Mouse (Mus musculus) large intestine, adult 2 months (tissue): ENCODE results near the gene Zfp800. TPM values are rescaled to one million over a fixed set of nuclear protein-coding genes. Genes with fewer than 3 reads are reported as not detected.

ENCODE experiments used
- DNase-seq: peaks from one replicate; pipeline ENCODE4 v3.0.0-alpha.2; 2012; ENCODE audit warnings: low read depth, low spot score
- whole genome bisulfite sequencing: fragments of 180-500 bp; shearing (Covaris S2); methylation state at CpG from one replicate; pipeline ENCODE4 v1.1.7; 2018; 5-methylcytosine and 5-hydroxymethylcytosine counted together
- polyA plus RNA-seq: library from polyadenylated mRNA; depleted of rRNA; stranded (reverse); fragments of >200 nt; gene quantifications from 2 replicates; pipeline ENCODE4 v1.2.3, GENCODE M21; 2012; rRNA removed

Gene Zfp800
- polyA plus RNA-seq, 1 experiment: 1.3 TPM

GRCm38 (mm10) chr6:28232618-28233361, 165.0 kb downstream of the Zfp800 start:
- WGBS: 88% methylated on average over 7 of the region's 7 CpGs
- no peak for DNase-seq

GRCm38 (mm10) chr6:28228085-28228484, 169.7 kb downstream of the Zfp800 start:
- 48% methylated on average over 3 of the region's 3 CpGs for WGBS
- no peak for DNase-seq

GRCm38 (mm10) chr6:28221017-28221416, 176.8 kb downstream of the Zfp800 start:
- WGBS: 85% methylated on average over 4 of the region's 4 CpGs

GRCm38 (mm10) chr6:28218386-28218785, 179.4 kb downstream of the Zfp800 start:
- WGBS: 86% methylated on average over 8 of the region's 8 CpGs
- no peak for DNase-seq

More at GRCm38 (mm10) chr6:28221017-28221416, 176.8 kb downstream of the Zfp800 start:
- no peak for DNase-seq

- DNase-seq: peak; percentile 11
- under 1% methylated on average over 86 of the region's 87 CpGs for WGBS
Measured at GRCm38 (mm10) chr6:28215268-28215954, 182.4 kb downstream of the Zfp800 start.

GRCm38 (mm10) chr6:28214658-28215267, 183.0 kb downstream of the Zfp800 start:
- 61% methylated on average over 13 of the region's 13 CpGs for WGBS
- DNase-seq: no peak

- WGBS: 58% methylated on average over 4 of the region's 4 CpGs
- DNase-seq: no peak
Measured at GRCm38 (mm10) chr6:28203454-28203853, 194.4 kb downstream of the Zfp800 start.

GRCm38 (mm10) chr6:28202833-28203232, 195.0 kb downstream of the Zfp800 start:
- no peak for DNase-seq
- 52% methylated on average over 6 of the region's 6 CpGs for WGBS

GRCm38 (mm10) chr6:28193901-28194300, 203.9 kb downstream of the Zfp800 start:
- 73% methylated on average over 2 of the region's 2 CpGs for whole genome bisulfite sequencing
- no peak for DNase-seq

- DNase-seq: no peak
- 84% methylated on average over 2 of the region's 2 CpGs for WGBS
Measured at GRCm38 (mm10) chr6:28191935-28192334, 205.9 kb downstream of the Zfp800 start.

Other genes starting within 250 kb of the Zfp800 start
- 609 and 620 TPM in 2 replicates for gene Arf5, start 25.6 kb upstream of the Zfp800 start, polyA plus RNA-seq
- 0.07 and 0.56 TPM in 2 replicates for gene Fscn3, start 29.8 kb upstream of the Zfp800 start, polyA plus RNA-seq
- 4.6 and 7.2 TPM in 2 replicates for gene Gcc1, start 30.4 kb upstream of the Zfp800 start, polyA plus RNA-seq
- gene Pax4, start 51.3 kb upstream of the Zfp800 start, polyA plus RNA-seq: 0.25 and 0.40 TPM in 2 replicates
- gene Snd1, start 77.1 kb upstream of the Zfp800 start, polyA plus RNA-seq: 89.7 and 90.4 TPM in 2 replicates